Mouse (Mus musculus): ENCODE measurements at regions not wholly inside any gene's neighbourhood (a gene's known extent, or its start where the extent isn't known, plus 50 kb on each side); places are given as distances from the start of the nearest gene placed in this dataset.
A peak's percentile ranks its signal among the peaks of the same experiment; 100 is the strongest.

- Histone ChIP-seq H3K4me1 (ENCODE audit: insufficient read depth) (peaks cover 22% of the 10 kb centered on the region), H3K27me3 (ENCODE audit: insufficient read depth, low read length) (no peaks in the 10 kb centered on the region), H3K9ac (peak overlapping the region; percentile 14; the same call in 1 of the 2 replicates), H3K4me3 (ENCODE audit: low read depth, low read length) (no peak overlapping the region), H3K36me3 (ENCODE audit: insufficient read depth) (no peaks in the 10 kb centered on the region), H3K27ac (ENCODE audit: low read depth) (peak overlapping the region; percentile 91), H3K9me3 (ENCODE audit: low read depth, low read length) (no peaks in the 10 kb centered on the region), H3K4me2 (peak overlapping the region; percentile 37)
- DNase-seq (peak; percentile 83), ATAC-seq (ENCODE audit: insufficient read depth) (peak; percentile 81)
- TF ChIP-seq CTCF (IDR thresholded peaks at IDR 0.05; ENCODE audit: low read depth), result no peak
- WGBS, result 15% methylated on average over 20 of the region's 20 CpGs
Observed at GRCm38 (mm10) chr17:31746198-31747111, 68.8 kb downstream of the Cryaa start.

DNA sequence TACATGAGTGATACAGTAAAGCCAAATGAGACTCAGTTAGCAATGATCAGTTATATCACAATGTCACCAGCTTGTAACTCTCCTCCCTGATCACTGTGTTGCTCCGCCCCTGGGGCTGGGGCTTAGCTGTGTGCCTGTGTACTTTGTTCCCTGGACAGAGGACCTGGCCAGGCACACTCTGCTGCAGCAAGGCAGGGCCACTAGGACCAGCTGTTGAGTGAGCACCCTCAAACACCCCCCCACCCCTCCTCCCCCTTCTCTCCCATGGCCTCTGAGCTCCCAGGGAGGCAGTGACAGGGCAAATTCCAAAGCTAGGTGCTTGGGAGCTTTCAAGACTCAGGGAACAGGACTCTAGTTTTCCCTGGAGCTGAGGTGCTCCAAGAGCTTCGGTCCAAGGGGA is 70.0 kb downstream of the Cryaa start:
- 76% methylated on average over 2 of the region's 2 CpGs for WGBS
- ATAC-seq (ENCODE audit: insufficient read depth) (no peak; the same call in 1 of the 2 replicates), DNase-seq (peak; percentile 34)
- Histone ChIP-seq H3K4me3 (ENCODE audit: low read depth, low read length) (no peak overlapping the region), H3K36me3 (ENCODE audit: insufficient read depth) (no peaks in the 10 kb centered on the region), H3K27ac (ENCODE audit: low read depth) (peak overlapping the region; percentile 91; the same call in 1 of the 2 replicates), H3K4me2 (no peak overlapping the region), H3K9ac (no peak overlapping the region), H3K4me1 (ENCODE audit: insufficient read depth) (peaks cover 22% of the 10 kb centered on the region), H3K27me3 (ENCODE audit: insufficient read depth, low read length) (no peaks in the 10 kb centered on the region), H3K9me3 (ENCODE audit: low read depth, low read length) (no peaks in the 10 kb centered on the region)
- TF ChIP-seq CTCF (IDR thresholded peaks at IDR 0.05; ENCODE audit: low read depth), result no peak

GRCm38 (mm10) chr17:31748158-31748557 is 70.6 kb downstream of the Cryaa start:
- H3K36me3 ChIP-seq (ENCODE audit: insufficient read depth), result no peaks in the 10 kb centered on the region
- WGBS, result 67% methylated on average over 2 of the region's 2 CpGs
- ATAC-seq (ENCODE audit: insufficient read depth), result no peak
- no peaks in the 10 kb centered on the region for H3K27me3 ChIP-seq (ENCODE audit: insufficient read depth, low read length)
- peaks cover 22% of the 10 kb centered on the region for H3K4me1 ChIP-seq (ENCODE audit: insufficient read depth)
- DNase-seq, result no peak
- H3K4me3 ChIP-seq (ENCODE audit: low read depth, low read length), result no peak overlapping the region
- no peak overlapping the region for H3K4me2 ChIP-seq
- H3K9ac ChIP-seq, result no peak overlapping the region
- H3K27ac ChIP-seq (ENCODE audit: low read depth), result peak overlapping the region; percentile 62; the same call in 1 of the 2 replicates
- no peak for TF ChIP-seq CTCF (IDR thresholded peaks at IDR 0.05; ENCODE audit: low read depth)
- H3K9me3 ChIP-seq (ENCODE audit: low read depth, low read length), result no peaks in the 10 kb centered on the region

GRCm38 (mm10) chr17:31748971-31749370 is 71.4 kb downstream of the Cryaa start:
- DNase-seq (no peak), ATAC-seq (ENCODE audit: insufficient read depth) (no peak)
- H3K9me3 ChIP-seq (ENCODE audit: low read depth, low read length), result no peaks in the 10 kb centered on the region
- no peaks in the 10 kb centered on the region for H3K36me3 ChIP-seq (ENCODE audit: insufficient read depth)
- H3K9ac ChIP-seq, result no peak overlapping the region
- H3K4me1 ChIP-seq (ENCODE audit: insufficient read depth), result peaks cover 22% of the 10 kb centered on the region
- no peak for TF ChIP-seq CTCF (IDR thresholded peaks at IDR 0.05; ENCODE audit: low read depth)
- no peak overlapping the region for H3K4me2 ChIP-seq
- no peak overlapping the region for H3K27ac ChIP-seq (ENCODE audit: low read depth)
- H3K27me3 ChIP-seq (ENCODE audit: insufficient read depth, low read length), result no peaks in the 10 kb centered on the region
- H3K4me3 ChIP-seq (ENCODE audit: low read depth, low read length), result no peak overlapping the region
- 52% methylated on average over 6 of the region's 6 CpGs for WGBS

DNA sequence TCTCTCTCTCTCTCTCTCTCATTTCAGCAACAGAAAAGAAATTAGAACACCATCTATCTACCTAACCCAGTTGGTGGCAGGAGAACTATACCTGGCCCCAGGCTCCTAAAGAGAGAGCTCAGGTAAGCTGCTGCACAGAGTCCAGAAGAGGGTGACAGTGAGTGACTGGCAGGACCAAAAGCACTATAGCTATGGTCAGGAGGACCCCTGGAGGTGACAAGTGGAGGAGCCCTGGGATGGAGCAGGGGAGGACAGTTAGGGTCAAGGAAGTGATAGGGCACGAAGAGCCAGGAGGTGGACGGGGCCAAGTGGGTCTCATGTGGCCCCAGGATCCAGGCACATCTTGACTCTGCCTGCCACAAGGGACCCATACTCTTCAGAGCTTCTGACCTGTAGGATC is 73.7 kb downstream of the Cryaa start:
- DNase-seq (no peak), ATAC-seq (ENCODE audit: insufficient read depth) (no peak)
- H3K27me3 ChIP-seq (ENCODE audit: insufficient read depth, low read length), result no peaks in the 10 kb centered on the region
- H3K36me3 ChIP-seq (ENCODE audit: insufficient read depth), result no peaks in the 10 kb centered on the region
- H3K4me3 ChIP-seq (ENCODE audit: low read depth, low read length), result no peak overlapping the region
- H3K9ac ChIP-seq, result no peak overlapping the region
- no peak overlapping the region for H3K27ac ChIP-seq (ENCODE audit: low read depth)
- TF ChIP-seq CTCF (IDR thresholded peaks at IDR 0.05; ENCODE audit: low read depth), result peak; percentile 58
- no peaks in the 10 kb centered on the region for H3K9me3 ChIP-seq (ENCODE audit: low read depth, low read length)
- peaks cover 15% of the 10 kb centered on the region for H3K4me1 ChIP-seq (ENCODE audit: insufficient read depth)
- H3K4me2 ChIP-seq, result no peak overlapping the region
- WGBS, result 63% methylated on average over 2 of the region's 2 CpGs

GRCm38 (mm10) chr17:31753113-31753858 is 75.7 kb downstream of the Cryaa start:
- no peaks in the 10 kb centered on the region for H3K4me1 ChIP-seq (ENCODE audit: insufficient read depth)
- 58% methylated on average over 9 of the region's 9 CpGs for WGBS
- DNase-seq (peak; percentile 15), ATAC-seq (ENCODE audit: insufficient read depth) (no peak)
- no peak overlapping the region for H3K27ac ChIP-seq (ENCODE audit: low read depth)
- no peak overlapping the region for H3K4me2 ChIP-seq
- no peak overlapping the region for H3K9ac ChIP-seq
- H3K4me3 ChIP-seq (ENCODE audit: low read depth, low read length), result no peak overlapping the region
- H3K9me3 ChIP-seq (ENCODE audit: low read depth, low read length), result no peaks in the 10 kb centered on the region
- TF ChIP-seq CTCF (IDR thresholded peaks at IDR 0.05; ENCODE audit: low read depth), result no peak
- no peaks in the 10 kb centered on the region for H3K36me3 ChIP-seq (ENCODE audit: insufficient read depth)
- no peaks in the 10 kb centered on the region for H3K27me3 ChIP-seq (ENCODE audit: insufficient read depth, low read length)

DNA sequence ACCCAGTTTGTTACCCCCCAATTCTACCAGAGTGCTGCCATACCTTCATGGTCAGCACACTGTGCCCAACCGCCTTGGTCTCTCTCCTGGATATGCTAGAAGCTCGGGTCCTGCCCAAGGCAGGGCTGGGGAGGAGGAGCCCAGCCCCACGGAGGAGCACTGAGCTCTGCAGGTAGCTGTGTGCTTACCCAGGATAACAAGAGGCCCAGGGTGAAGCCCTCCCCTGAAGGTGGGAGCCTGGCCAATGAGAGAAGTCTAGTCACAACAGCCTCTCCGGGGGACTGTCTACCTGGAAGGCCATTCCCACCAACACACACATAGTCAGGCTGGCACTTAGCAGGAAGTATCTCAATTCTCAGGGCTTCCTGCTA is 76.2 kb downstream of the Cryaa start:
- no peak overlapping the region for H3K4me3 ChIP-seq (ENCODE audit: low read depth, low read length)
- 40% methylated on average over 4 of the region's 4 CpGs for WGBS
- no peaks in the 10 kb centered on the region for H3K27me3 ChIP-seq (ENCODE audit: insufficient read depth, low read length)
- ATAC-seq (ENCODE audit: insufficient read depth), result no peak
- no peaks in the 10 kb centered on the region for H3K9me3 ChIP-seq (ENCODE audit: low read depth, low read length)
- no peak overlapping the region for H3K27ac ChIP-seq (ENCODE audit: low read depth)
- H3K4me2 ChIP-seq, result no peak overlapping the region
- DNase-seq, result no peak
- no peak for TF ChIP-seq CTCF (IDR thresholded peaks at IDR 0.05; ENCODE audit: low read depth)
- H3K4me1 ChIP-seq (ENCODE audit: insufficient read depth), result no peaks in the 10 kb centered on the region
- no peak overlapping the region for H3K9ac ChIP-seq
- H3K36me3 ChIP-seq (ENCODE audit: insufficient read depth), result no peaks in the 10 kb centered on the region
